Mouse (Mus musculus): ENCODE data around the gene Tal1. TPM values are rescaled to one million over a fixed set of nuclear protein-coding genes. Genes with fewer than 3 reads are reported as not detected.

The Tal1 gene
- total RNA-seq, 2 experiments from 2014 or later: 1.3 to 1.4 TPM

GRCm38 (mm10) chr4:115101682-115102081 is 45.5 kb downstream of the Tal1 start:
- peak; percentile 74 to 78 for DNase-seq (ENCODE audit: low spot score in 2 of 2)

GRCm38 (mm10) chr4:115103510-115103909 is 47.3 kb downstream of the Tal1 start:
- peak in 1 of 2 experiments; percentile 41 for DNase-seq (ENCODE audit: low spot score in 2 of 2)

- no peak for DNase-seq (ENCODE audit: low spot score in 2 of 2)
Observed at GRCm38 (mm10) chr4:115111167-115111566, 54.9 kb downstream of the Tal1 start.

GRCm38 (mm10) chr4:115113266-115113665 is 57.0 kb downstream of the Tal1 start:
- DNase-seq (ENCODE audit: low spot score in 2 of 2): no peak

- DNase-seq (ENCODE audit: low spot score in 2 of 2): no peak
Observed at GRCm38 (mm10) chr4:115119642-115120041, 63.4 kb downstream of the Tal1 start.

GRCm38 (mm10) chr4:115121162-115121561 is 64.9 kb downstream of the Tal1 start:
- no peak for DNase-seq (ENCODE audit: low spot score in 2 of 2)

Other genes with a start within 250 kb of the Tal1 start
- gene Gm12830, start 234.7 kb upstream of the Tal1 start, total RNA-seq (2021): not detected
- gene Foxd2, start 147.6 kb upstream of the Tal1 start, total RNA-seq (2021): under 1 TPM; 0.58 to 0.91 TPM
- gene Foxe3, start 130.4 kb upstream of the Tal1 start, total RNA-seq (2021): not detected
- 10 to 100 TPM; 68.2 to 79.4 TPM for gene Cmpk1, start 69.2 kb upstream of the Tal1 start, total RNA-seq (2021)
- under 1 TPM; 0.59 to 0.63 TPM for gene Stil, start 56.3 kb upstream of the Tal1 start, total RNA-seq (2021)
- under 1 TPM; 0.42 to 0.93 TPM for gene Pdzk1ip1, start 32.3 kb downstream of the Tal1 start, total RNA-seq (2021)
- 10 to 100 TPM; 16.8 to 17.1 TPM for gene Cyp4x1, start 77.9 kb downstream of the Tal1 start, total RNA-seq (2021)
- gene Cyp4a29, start 185.7 kb downstream of the Tal1 start, total RNA-seq (2021): not detected
- not detected for gene Cyp4a12a, start 242.6 kb downstream of the Tal1 start, total RNA-seq (2021)